Mouse (Mus musculus): ENCODE data around the gene Usp7. TPM values are rescaled to one million over a fixed set of nuclear protein-coding genes. Genes with fewer than 3 reads are reported as not detected.

Gene Usp7
- total and polyA plus RNA-seq, 3 experiments = 94.2 to 425 (median 101) TPM

DNA sequence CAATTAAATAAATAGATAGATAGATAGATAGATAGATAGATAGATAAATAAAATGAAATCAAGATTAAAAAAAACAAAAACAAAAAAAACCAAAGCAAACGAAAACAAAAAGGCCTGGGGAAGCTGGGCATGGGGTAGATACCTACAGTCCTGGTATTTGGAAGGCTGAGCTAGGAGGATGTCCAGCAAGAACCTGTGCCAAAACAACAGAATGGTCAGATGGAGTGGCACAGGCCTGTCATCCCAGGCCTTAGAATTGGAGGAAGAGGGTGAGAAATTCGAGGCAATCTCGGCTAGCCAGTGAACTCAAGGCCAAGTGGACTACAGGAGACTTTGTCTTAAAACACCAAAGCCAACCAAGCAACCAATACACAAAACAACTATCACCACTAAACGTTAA lies 25.8 kb upstream of the Usp7 start:
- Histone ChIP-seq H3K79me2 (ENCODE audit: control insufficient read depth, insufficient read depth, low read length, poor library complexity) (no peaks in the 10 kb centered on the region), H3K4me3 (ENCODE audit: control insufficient read depth in 1 of 2, insufficient read depth in 1 of 2, low read depth in 2 of 2, low read length in 2 of 2) (no peak overlapping the region), H3K27ac (ENCODE audit: control insufficient read depth, low read depth, low read length) (no peak overlapping the region), H3K36me3 (ENCODE audit: control insufficient read depth in 1 of 2, insufficient read depth in 2 of 2, low read length in 2 of 2) (peaks cover 0 to 2% of the 10 kb centered on the region in 2 experiments; a peak in 1 of 4 replicates), H3K9ac (ENCODE audit: control insufficient read depth, low read depth, low read length, poor library complexity, severe bottlenecking) (no peak overlapping the region), H3K9me3 (replicated peaks; ENCODE audit: insufficient read depth, low read length) (no peaks in the 10 kb centered on the region), H3K27me3 (ENCODE audit: control insufficient read depth in 1 of 2, insufficient read depth in 2 of 2, low read length in 2 of 2) (no peaks in the 10 kb centered on the region), H3K4me1 (ENCODE audit: control insufficient read depth in 1 of 2, insufficient read depth in 2 of 2, low read length in 2 of 2) (peaks cover 8 to 11% of the 10 kb centered on the region in 2 experiments; a peak in 2 of 4 replicates)
- no peak for DNase-seq (ENCODE audit: low read depth, low spot score)
- no peak for TF ChIP-seq MAX (IDR thresholded peaks at IDR 0.05; ENCODE audit: low read length)
- no peak for TF ChIP-seq MYC (IDR thresholded peaks at IDR 0.05; ENCODE audit: low read depth, low read length)
- TF ChIP-seq KAT2A (conservative IDR thresholded peaks at IDR 0.05; ENCODE audit: low read depth, low read length) = no peak
- no peak for TF ChIP-seq ELF1 (IDR thresholded peaks at IDR 0.05; ENCODE audit: low read depth, low read length)

DNA sequence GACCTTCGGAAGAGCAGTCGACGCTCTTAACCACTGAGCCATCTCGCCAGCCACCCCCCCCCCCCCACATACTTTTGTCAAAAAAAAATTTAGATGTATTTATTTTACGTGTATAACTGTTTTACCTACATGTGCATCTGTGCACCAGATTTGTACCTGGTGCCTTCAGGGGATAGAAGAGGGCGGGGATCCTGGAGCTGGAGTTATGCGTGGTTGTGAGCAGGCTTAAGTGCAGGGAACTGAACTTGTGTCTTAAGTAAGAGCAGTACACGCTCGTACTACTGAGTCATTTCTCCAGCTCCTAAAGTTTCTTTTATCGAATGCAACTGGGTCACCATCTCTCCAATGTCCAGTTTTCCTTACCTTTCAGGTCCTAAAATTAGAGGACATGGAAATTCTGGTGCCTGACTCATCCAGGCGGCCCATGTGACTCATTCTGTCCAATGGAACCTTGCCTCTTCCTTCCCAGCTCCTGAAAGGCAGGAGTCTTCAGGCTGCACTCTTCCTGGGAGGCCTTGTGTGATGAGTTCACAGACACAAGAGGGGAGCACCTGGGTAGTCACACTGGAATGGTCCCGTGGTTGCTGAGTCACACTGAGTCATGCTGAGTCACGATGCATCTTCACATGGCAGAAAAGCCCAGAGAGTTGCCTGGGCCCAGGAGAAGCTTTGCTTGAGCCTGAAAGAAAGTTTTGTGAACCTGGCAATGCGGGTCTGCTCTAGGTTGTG lies 18.5 kb upstream of the Usp7 start:
- H3K4me1 ChIP-seq (ENCODE audit: control insufficient read depth in 1 of 2, insufficient read depth in 2 of 2, low read length in 2 of 2) = peaks cover 3 to 12% of the 10 kb centered on the region in 2 experiments
- peak; percentile 89 for DNase-seq (ENCODE audit: low read depth, low spot score)
- peak overlapping the region; percentile 55 for H3K27ac ChIP-seq (ENCODE audit: control insufficient read depth, low read depth, low read length)
- H3K27me3 ChIP-seq (ENCODE audit: control insufficient read depth in 1 of 2, insufficient read depth in 2 of 2, low read length in 2 of 2) = no peaks in the 10 kb centered on the region
- peak overlapping the region; percentile 41 for H3K9ac ChIP-seq (ENCODE audit: control insufficient read depth, low read depth, low read length, poor library complexity, severe bottlenecking)
- H3K9me3 ChIP-seq (replicated peaks; ENCODE audit: insufficient read depth, low read length) = no peaks in the 10 kb centered on the region
- peaks cover 0 to 10% of the 10 kb centered on the region in 2 experiments; a peak in 2 of 4 replicates for H3K36me3 ChIP-seq (ENCODE audit: control insufficient read depth in 1 of 2, insufficient read depth in 2 of 2, low read length in 2 of 2)
- H3K4me3 ChIP-seq (ENCODE audit: control insufficient read depth in 1 of 2, insufficient read depth in 1 of 2, low read depth in 2 of 2, low read length in 2 of 2) = 0 out of 4 replicates have a peak overlapping the region, but pooled peaks of 1 of the 2 experiments have one; percentile 8
- no peaks in the 10 kb centered on the region for H3K79me2 ChIP-seq (ENCODE audit: control insufficient read depth, insufficient read depth, low read length, poor library complexity)
- TF ChIP-seq MAFK (IDR thresholded peaks at IDR 0.05; ENCODE audit: borderline replicate concordance, low read depth, low read length) (peak; percentile 89), ZMIZ1 (IDR thresholded peaks at IDR 0.05; ENCODE audit: low read depth, low read length) (no peak), UBTF (IDR thresholded peaks at IDR 0.05; ENCODE audit: borderline replicate concordance, insufficient read depth, low read depth, low read length) (no peak), RCOR1 (IDR thresholded peaks at IDR 0.05; ENCODE audit: low read depth, low read length) (no peak), E2F4 (IDR thresholded peaks at IDR 0.05; ENCODE audit: borderline replicate concordance, low read depth, low read length) (no peak), GABPA (IDR thresholded peaks at IDR 0.05; ENCODE audit: low read depth, low read length) (peak; percentile 83), KAT2A (conservative IDR thresholded peaks at IDR 0.05; ENCODE audit: low read depth, low read length) (no peak), MAX (IDR thresholded peaks at IDR 0.05; ENCODE audit: low read length) (peak; percentile 74), CHD2 (IDR thresholded peaks at IDR 0.05; ENCODE audit: low read length) (no peak), ETS1 (IDR thresholded peaks at IDR 0.05; ENCODE audit: low read depth, low read length) (peak; percentile 76), POLR2A (IDR thresholded peaks at IDR 0.05; ENCODE audit: control insufficient read depth in 1 of 2, insufficient read depth in 1 of 2, low read depth in 1 of 2, low read length in 2 of 2, poor library complexity in 1 of 2) (peak in 1 of 2 experiments; percentile 53; a peak in 1 of 4 replicates), NELFE (IDR thresholded peaks at IDR 0.05; ENCODE audit: low read depth, low read length) (peak; percentile 29; the same call in 1 of the 2 replicates), MXI1 (IDR thresholded peaks at IDR 0.05; ENCODE audit: low read depth, low read length) (peak; percentile 80), HCFC1 (IDR thresholded peaks at IDR 0.05; ENCODE audit: low read depth, low read length) (no peak), ZKSCAN1 (IDR thresholded peaks at IDR 0.05; ENCODE audit: low read depth, low read length) (no peak), USF1 (IDR thresholded peaks at IDR 0.05; ENCODE audit: low read depth, low read length) (peak; percentile 85), SIN3A (IDR thresholded peaks at IDR 0.05; ENCODE audit: low read length) (peak; percentile 33; the same call in 1 of the 2 replicates), POLR2AphosphoS2 (IDR thresholded peaks at IDR 0.05; ENCODE audit: low read length) (no peak), CTCF (IDR thresholded peaks at IDR 0.05 in 2 of 3, conservative IDR thresholded peaks at IDR 0.05 in 1 of 3; ENCODE audit: control insufficient read depth in 1 of 3, insufficient read depth in 1 of 3, low read depth in 2 of 3, low read length in 3 of 3, poor library complexity in 1 of 3, severe bottlenecking in 1 of 3) (no peak), NRF1 (IDR thresholded peaks at IDR 0.05; ENCODE audit: insufficient read depth, low read depth, low read length, poor library complexity, severe bottlenecking) (no peak), JUND (IDR thresholded peaks at IDR 0.05; ENCODE audit: low read depth, low read length) (peak; percentile 85; the same call in 1 of the 2 replicates), ZNF384 (IDR thresholded peaks at IDR 0.05; ENCODE audit: low read depth, low read length) (no peak), MYB (IDR thresholded peaks at IDR 0.05; ENCODE audit: low read depth, low read length) (no peak), POLR2AphosphoS5 (IDR thresholded peaks at IDR 0.05; ENCODE audit: borderline replicate concordance, low read depth, low read length) (no peak), TBP (IDR thresholded peaks at IDR 0.05; ENCODE audit: low read depth, low read length) (0 out of 2 replicates have a peak, but pooled peaks have one; percentile 45), MAZ (IDR thresholded peaks at IDR 0.05; ENCODE audit: low read depth, low read length) (no peak), USF2 (IDR thresholded peaks at IDR 0.05; ENCODE audit: borderline replicate concordance in 1 of 2, insufficient read depth in 1 of 2, low read depth in 1 of 2, low read length in 2 of 2) (0 out of 4 replicates have a peak, but pooled peaks of 1 of the 2 experiments have one; percentile 19), MYC (IDR thresholded peaks at IDR 0.05; ENCODE audit: low read depth, low read length) (peak; percentile 77)

Measured in MEL (cell line).